Mouse (Mus musculus): Measurements from ENCODE around the gene Pnrc1. TPM values are rescaled to one million over a fixed set of nuclear protein-coding genes. Genes with fewer than 3 reads are reported as not detected.
"Not testable (repeated sequence)": the region's sequence is repeated elsewhere in the genome, so short reads cannot be mapped to it uniquely, and the experiment has no call there.

Pnrc1 gene
- polyA plus RNA-seq, 1 experiment = 337 TPM

DNA sequence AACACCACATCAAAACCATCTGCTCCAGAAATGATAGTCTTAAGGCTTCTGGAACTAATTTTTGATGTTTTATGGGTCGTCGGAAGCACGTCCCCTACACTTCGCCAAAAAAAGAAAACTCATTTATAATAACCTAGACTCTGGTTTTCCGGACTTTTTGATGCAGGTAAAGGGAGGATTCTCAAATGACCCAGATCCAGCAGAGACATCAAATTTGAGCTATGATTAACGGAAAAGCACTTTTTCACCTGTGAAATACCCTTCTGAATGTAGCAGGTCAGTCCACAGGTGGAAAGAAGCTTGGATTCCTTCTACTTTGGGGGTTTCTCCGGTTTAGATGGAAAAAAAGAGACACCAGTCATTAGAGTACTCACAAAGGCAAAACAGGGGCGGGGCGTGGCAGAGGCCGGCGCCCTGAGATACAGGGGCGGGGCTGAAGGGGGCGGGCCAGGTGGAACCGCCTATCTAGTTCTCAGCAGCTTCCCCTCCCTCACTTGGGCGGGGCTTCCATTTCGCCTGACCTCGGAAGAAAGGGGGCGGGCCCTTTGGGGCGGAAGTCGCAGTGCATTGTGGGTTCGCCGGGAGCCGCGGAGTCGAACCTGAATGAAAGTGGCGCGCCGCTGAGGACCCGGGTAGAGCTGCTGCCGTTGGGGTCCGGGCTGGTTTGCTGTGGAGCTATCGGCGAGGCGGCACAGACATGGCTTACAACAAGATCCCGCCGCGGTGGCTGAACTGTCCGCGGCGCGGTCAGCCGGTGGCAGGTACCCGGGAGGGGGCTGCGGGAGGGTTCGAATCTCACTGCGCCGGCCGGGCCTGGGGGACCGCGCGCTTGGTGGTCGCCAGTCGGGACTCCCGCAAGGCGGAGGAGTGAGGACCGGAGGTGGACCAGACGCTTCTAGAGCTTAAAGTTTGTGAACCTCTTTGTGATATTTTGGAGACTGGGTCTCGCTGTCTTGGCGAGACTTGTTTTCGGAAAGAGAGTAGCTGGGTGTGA, 20.1 kb upstream of the Pnrc1 start, which contains the start of gene Rngtt:
Gene Rngtt, plus strand, starts transcription at position 548 of the 994 bp plus-strand sequence.
- no peak for TF ChIP-seq CTCF (IDR thresholded peaks at IDR 0.05; ENCODE audit: extremely low read depth, insufficient read length, insufficient replicate concordance, low read depth, low read length)
- TF ChIP-seq POLR2A (IDR thresholded peaks at IDR 0.05; ENCODE audit: low read depth, low read length) = no peak; the same call in 1 of the 2 replicates
- Histone ChIP-seq H3K27ac (ENCODE audit: insufficient read depth, low read depth, low read length) (no peak within 1 kb of the TSS; the same call in 1 of the 2 replicates), H3K4me1 (ENCODE audit: control insufficient read depth, insufficient read depth, insufficient read length, low read length) (peaks cover 2% of the 10 kb centered on the region; the same call in 1 of the 2 replicates), H3K27me3 (ENCODE audit: control insufficient read depth, insufficient read depth, low read length) (no peaks in the 10 kb centered on the region), H3K36me3 (ENCODE audit: control insufficient read depth, insufficient read depth, low read length) (no peaks in the 10 kb centered on the region), H3K4me3 (ENCODE audit: low read depth, low read length) (peak within 1 kb of the TSS; percentile 93)
- WGBS = 3% methylated on average over 60 of the region's 60 CpGs

DNA sequence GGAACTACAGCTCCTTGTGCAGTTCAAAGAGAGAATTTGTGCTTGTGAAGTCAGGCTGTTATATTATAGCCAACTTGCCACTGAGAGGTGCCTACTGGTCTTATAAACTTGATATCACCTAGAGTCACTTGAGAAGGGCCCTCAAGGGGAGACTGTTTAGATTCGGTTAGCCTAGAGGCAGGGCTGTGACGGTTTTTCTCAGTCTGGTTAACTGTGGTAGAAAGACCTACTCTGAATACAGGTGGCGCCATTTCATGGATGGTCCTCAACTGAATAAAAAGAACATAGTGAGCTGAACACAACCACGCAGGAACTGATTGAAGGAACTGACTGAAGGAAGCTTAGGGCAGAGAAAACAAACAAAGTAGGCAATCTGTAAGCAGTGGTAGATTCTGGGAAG, 17.2 kb upstream of the Pnrc1 start:
- H3K4me3 ChIP-seq (ENCODE audit: low read depth, low read length) = no peak overlapping the region
- H3K4me1 ChIP-seq (ENCODE audit: control insufficient read depth, insufficient read depth, insufficient read length, low read length) = peaks cover 4% of the 10 kb centered on the region; the same call in 1 of the 2 replicates
- no peak overlapping the region for H3K27ac ChIP-seq (ENCODE audit: insufficient read depth, low read depth, low read length)
- TF ChIP-seq CTCF (IDR thresholded peaks at IDR 0.05; ENCODE audit: extremely low read depth, insufficient read length, insufficient replicate concordance, low read depth, low read length) = no peak
- TF ChIP-seq POLR2A (IDR thresholded peaks at IDR 0.05; ENCODE audit: low read depth, low read length) = no peak
- H3K36me3 ChIP-seq (ENCODE audit: control insufficient read depth, insufficient read depth, low read length) = no peaks in the 10 kb centered on the region
- no peaks in the 10 kb centered on the region for H3K27me3 ChIP-seq (ENCODE audit: control insufficient read depth, insufficient read depth, low read length)
- 74% methylated on average over 4 of the region's 4 CpGs for WGBS

DNA sequence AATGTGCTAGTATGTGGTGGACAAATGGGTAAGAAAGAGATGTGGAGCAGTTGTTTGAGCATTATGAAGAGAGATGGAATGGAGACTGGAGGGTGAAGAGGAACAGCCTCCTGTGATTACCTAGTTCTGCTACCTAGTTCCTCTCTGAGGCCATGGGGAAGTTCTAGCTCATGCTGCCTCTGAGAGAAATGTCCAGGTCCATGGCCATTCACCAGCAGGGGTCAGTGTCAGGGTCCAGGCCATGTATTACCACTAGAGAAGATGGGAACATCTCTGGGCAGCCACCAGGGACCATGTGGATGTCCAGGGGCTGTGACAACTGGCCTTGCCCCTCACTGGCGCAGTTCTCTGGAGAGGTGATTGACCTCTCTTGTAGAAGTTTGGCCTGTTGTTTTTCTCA, 13.1 kb upstream of the Pnrc1 start:
- WGBS = 100% methylated on average over 1 of the region's 1 CpGs
- H3K27ac ChIP-seq (ENCODE audit: insufficient read depth, low read depth, low read length) = no peak overlapping the region
- no peaks in the 10 kb centered on the region for H3K27me3 ChIP-seq (ENCODE audit: control insufficient read depth, insufficient read depth, low read length)
- H3K36me3 ChIP-seq (ENCODE audit: control insufficient read depth, insufficient read depth, low read length) = no peaks in the 10 kb centered on the region
- H3K4me1 ChIP-seq (ENCODE audit: control insufficient read depth, insufficient read depth, insufficient read length, low read length) = peaks cover 4% of the 10 kb centered on the region; the same call in 1 of the 2 replicates
- TF ChIP-seq CTCF (IDR thresholded peaks at IDR 0.05; ENCODE audit: extremely low read depth, insufficient read length, insufficient replicate concordance, low read depth, low read length) (no peak), POLR2A (IDR thresholded peaks at IDR 0.05; ENCODE audit: low read depth, low read length) (no peak)
- no peak overlapping the region for H3K4me3 ChIP-seq (ENCODE audit: low read depth, low read length)

DNA sequence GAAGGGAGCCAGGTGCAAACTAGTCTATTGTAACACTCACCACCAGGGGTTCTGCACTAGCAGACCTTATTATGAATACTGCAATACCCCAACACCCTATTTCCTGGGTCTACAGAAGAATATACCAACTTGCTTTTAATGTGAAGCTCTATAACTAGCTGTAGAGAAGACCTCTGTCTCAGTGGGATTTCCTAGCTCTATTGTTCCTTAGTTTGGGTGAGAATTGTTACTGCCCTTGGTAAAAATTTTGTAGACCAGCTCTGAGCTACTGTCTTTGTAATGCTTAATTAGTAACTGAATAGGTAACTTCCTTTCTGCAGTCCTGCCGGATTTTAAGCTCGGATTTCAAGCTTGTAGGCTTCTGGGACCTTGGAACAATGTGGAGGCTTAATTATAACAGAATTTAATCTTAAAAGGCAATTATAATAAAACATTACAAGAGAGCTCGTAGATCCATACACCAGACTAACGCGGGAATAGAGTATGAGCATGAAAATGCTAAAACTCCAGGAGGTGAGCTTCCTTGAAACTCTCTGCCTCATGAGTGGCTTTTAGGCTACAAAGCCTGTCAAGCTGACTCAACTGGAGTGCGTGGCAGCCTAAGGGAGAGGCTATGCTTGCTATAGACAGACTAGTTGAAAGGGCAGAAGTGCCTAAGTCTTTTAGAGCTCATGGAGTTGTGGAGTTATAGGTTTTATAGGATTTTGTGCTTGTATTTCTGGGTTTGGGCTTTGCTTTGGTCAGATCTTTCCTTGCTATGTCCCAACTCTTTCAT, 11.1 kb upstream of the Pnrc1 start:
- not testable (repeated sequence) for H3K36me3 ChIP-seq (ENCODE audit: control insufficient read depth, insufficient read depth, low read length); H3K4me1 ChIP-seq (ENCODE audit: control insufficient read depth, insufficient read depth, insufficient read length, low read length); H3K27me3 ChIP-seq (ENCODE audit: control insufficient read depth, insufficient read depth, low read length); H3K27ac ChIP-seq (ENCODE audit: insufficient read depth, low read depth, low read length); H3K4me3 ChIP-seq (ENCODE audit: low read depth, low read length)
- 94% methylated on average over 6 of the region's 6 CpGs for WGBS

DNA sequence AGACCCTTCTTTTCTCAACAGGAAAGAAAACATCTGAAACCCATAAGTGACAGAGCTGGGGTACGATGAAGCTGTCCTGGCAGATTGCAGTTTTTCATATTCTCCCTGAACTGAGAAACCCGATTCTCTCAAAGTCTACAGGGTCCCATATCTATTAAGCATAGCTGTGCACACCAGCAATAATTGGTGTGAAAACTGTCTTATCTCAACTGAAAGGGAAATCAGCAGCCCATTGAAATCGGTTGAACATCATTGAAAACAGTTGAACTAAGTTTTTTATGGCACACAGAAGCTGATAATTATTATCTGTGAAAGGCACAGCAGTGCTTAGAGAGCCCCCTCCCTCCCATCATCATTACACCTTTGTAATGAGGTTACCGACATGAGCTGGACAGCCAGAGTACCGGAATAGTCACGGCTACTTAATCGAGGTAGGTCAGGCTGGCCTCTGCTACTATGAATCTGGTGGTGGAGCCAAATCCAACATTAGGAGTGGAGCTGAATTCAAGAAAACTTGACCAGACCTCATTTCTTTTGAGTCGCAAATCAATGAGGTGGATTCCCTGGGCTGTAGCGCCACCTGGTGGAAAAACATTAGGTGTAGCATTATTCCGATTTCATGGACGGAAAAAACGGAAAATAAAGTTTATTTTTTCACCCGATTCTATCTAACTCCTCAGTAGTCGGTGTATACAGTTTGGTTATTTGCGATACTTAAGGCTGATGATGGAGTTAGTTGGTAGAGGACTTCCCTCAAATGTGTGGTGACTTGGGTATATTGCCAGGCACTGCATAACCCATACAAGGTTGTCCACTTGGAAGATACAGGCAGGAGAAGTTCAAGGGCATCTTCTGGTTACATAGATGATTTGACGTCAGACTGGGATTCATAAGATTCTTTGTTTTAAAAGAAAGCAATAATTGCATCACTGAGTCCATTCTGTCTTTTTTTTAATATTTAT, 2.7 kb upstream of the Pnrc1 start:
- Histone ChIP-seq H3K27ac (ENCODE audit: insufficient read depth, low read depth, low read length) (no peak overlapping the region), H3K27me3 (ENCODE audit: control insufficient read depth, insufficient read depth, low read length) (no peaks in the 10 kb centered on the region), H3K36me3 (ENCODE audit: control insufficient read depth, insufficient read depth, low read length) (no peaks in the 10 kb centered on the region), H3K4me3 (ENCODE audit: low read depth, low read length) (no peak overlapping the region), H3K4me1 (ENCODE audit: control insufficient read depth, insufficient read depth, insufficient read length, low read length) (peaks cover 6% of the 10 kb centered on the region; the same call in 1 of the 2 replicates)
- 13% methylated on average over 16 of the region's 16 CpGs for WGBS
- TF ChIP-seq CTCF (IDR thresholded peaks at IDR 0.05; ENCODE audit: extremely low read depth, insufficient read length, insufficient replicate concordance, low read depth, low read length) (peak; percentile 39; the same call in 1 of the 2 replicates), POLR2A (IDR thresholded peaks at IDR 0.05; ENCODE audit: low read depth, low read length) (no peak)

DNA sequence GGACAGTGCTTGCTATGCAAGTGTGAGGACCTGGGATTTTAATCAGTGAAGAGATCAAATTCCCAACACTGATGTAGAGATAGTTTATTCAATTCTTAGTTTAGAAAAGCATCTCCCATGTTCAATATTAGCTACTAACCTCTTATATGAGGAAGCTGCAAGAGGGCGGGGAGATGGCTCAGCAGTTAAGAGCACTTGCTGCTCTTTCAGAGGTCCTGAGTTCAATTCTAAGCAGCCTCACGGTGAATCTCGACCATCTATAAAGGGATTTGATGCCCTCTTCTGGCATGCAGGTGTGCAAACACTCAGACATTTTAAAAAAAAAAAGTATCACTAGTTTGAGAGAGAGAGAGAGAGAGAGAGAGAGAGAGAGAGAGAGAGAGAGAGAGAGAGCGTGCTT, 915 bp upstream of the Pnrc1 start:
- Histone ChIP-seq H3K4me3 (ENCODE audit: low read depth, low read length) (no peak overlapping the region), H3K27me3 (ENCODE audit: control insufficient read depth, insufficient read depth, low read length) (no peaks in the 10 kb centered on the region), H3K4me1 (ENCODE audit: control insufficient read depth, insufficient read depth, insufficient read length, low read length) (peaks cover 6% of the 10 kb centered on the region; the same call in 1 of the 2 replicates), H3K36me3 (ENCODE audit: control insufficient read depth, insufficient read depth, low read length) (no peaks in the 10 kb centered on the region), H3K27ac (ENCODE audit: insufficient read depth, low read depth, low read length) (no peak overlapping the region)
- 34% methylated on average over 4 of the region's 4 CpGs for WGBS
- TF ChIP-seq CTCF (IDR thresholded peaks at IDR 0.05; ENCODE audit: extremely low read depth, insufficient read length, insufficient replicate concordance, low read depth, low read length) (no peak), POLR2A (IDR thresholded peaks at IDR 0.05; ENCODE audit: low read depth, low read length) (no peak)
